Mouse (Mus musculus): ENCODE data around the gene Agxt2. TPM values are rescaled to one million over a fixed set of nuclear protein-coding genes. Genes with fewer than 3 reads are reported as not detected.

Agxt2 gene
- polyA plus RNA-seq (2016; fragmentation: Nextera tagmentation; extraction: Ambion mirVana), result not detected in 2 replicates

DNA sequence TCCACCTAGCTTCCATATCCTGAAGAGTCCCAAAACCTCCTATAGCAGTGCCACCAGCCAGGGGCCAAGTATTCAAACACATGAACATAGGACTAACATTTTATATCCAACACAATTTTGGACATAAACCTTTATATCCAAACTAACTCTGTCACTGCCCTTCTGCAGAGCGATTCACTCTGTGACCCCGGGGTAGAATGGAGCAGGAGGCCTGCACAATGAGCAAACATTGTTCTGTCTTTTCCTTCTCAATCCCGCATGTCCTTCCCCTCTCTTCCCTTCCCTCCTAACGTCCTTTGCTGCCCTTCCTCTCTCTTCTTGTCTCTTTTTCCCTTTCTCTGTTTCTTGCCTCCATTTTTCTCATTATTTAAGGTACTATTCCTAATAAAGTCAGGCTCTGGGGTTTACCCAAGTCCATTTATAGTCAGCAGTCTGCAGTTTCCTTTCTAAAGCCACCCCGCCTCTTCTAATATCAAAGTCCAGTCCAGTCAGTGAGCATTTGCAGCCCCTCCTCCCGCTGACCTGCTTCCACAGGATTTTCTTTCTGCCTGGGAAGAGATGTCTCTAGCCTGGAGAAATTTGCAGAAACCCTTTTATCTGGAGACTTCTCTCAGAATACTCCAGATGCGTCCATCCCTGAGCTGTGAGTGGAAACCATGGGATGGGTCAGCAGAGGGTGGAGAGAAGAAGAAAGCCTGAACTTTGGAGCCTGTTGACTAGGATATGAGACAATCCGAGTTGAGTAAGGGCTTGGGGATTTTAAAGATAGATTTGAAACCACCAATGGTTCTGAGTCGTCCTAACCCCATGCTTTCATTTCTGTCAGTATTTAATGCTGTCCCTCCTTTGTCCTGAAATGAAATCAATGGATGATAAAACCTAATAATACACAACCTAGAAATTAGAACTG is at the start of gene Agxt2:
TSS of gene Agxt2 (plus strand) at position 494 of the 910 bp plus-strand sequence.
- H3K36me3 ChIP-seq, result no peaks in the 10 kb centered on the region
- no peaks in the 10 kb centered on the region for H3K9me3 ChIP-seq (replicated peaks)
- no peaks in the 10 kb centered on the region for H3K4me1 ChIP-seq
- no peaks in the 10 kb centered on the region for H3K27me3 ChIP-seq (ENCODE audit: low read depth, poor library complexity, severe bottlenecking)
- no peak within 1 kb of the TSS for H3K27ac ChIP-seq
- no peak within 1 kb of the TSS for H3K4me3 ChIP-seq
- WGBS, result 88% methylated on average over 9 of the region's 9 CpGs
- no peak for DNase-seq (ENCODE audit: low spot score)

DNA sequence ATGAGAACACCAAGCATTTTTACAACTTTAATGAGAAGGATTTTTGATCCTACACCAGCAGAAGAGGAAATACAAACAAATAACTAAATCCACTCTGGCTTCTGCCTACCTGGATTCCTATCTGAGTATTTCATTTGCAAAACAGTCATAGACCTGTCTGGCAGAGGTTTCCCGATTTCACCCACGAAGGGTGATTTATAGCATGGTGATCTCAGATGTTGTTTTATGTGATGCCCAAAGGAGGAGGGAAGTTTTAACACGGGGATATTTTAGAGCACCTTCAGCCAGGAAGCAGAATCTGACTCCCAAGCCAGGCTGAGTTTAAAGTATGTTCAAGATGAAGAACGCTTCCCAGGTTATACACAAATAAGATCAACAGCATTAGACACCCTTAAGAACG is 46.5 kb upstream of the Agxt2 start:
- Histone ChIP-seq H3K4me3 (no peak overlapping the region), H3K4me1 (no peaks in the 10 kb centered on the region), H3K9me3 (replicated peaks) (no peaks in the 10 kb centered on the region), H3K27ac (no peak overlapping the region), H3K27me3 (ENCODE audit: low read depth, poor library complexity, severe bottlenecking) (no peaks in the 10 kb centered on the region), H3K36me3 (no peaks in the 10 kb centered on the region)
- DNase-seq (ENCODE audit: low spot score), result no peak
- WGBS, result 77% methylated on average over 5 of the region's 5 CpGs

DNA sequence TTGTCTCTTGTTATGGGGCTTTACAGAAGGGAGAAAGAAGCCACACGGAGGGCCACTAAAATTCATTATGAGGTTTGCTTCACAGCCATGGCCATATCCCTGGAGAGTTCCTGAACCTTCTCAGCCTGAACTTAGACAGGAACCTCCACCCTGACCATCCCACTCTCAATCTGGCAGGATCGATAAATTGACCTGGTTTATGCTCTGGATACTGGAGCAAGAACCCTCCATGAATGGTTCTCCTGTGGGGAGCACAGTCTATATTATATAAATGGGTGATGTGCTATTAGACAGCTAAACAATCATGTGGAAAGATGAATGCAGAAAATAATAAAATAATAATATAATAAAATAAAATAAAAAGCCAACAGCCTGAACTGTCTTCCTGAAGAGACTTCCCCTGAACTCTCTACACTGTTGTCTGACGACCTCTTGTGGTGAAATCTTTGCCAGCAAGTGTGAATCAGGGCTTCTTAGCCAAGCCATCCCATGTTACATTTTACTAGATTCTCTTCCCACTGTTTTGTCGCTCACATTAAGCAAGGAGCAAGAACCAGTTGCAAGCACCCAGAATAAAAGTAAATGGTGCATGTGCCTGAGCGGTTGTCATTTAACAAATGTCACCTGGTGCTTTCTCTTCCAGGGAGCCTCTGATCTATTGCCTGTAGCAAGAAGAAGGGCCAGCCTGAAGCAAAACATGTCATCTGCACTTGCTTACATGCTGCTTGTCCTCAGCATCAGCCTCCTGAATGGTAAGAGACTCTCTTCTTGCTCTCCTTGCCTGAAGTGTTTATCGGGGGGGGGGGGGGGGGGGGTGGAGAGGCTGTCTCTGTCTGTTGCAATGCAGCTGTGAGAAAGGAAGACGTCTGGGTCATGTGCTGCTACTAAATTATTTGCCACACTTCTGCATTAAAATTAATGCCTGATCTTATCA is 44.5 kb upstream of the Agxt2 start:
- DNase-seq (ENCODE audit: low spot score), result no peak
- H3K36me3 ChIP-seq, result no peaks in the 10 kb centered on the region

DNA sequence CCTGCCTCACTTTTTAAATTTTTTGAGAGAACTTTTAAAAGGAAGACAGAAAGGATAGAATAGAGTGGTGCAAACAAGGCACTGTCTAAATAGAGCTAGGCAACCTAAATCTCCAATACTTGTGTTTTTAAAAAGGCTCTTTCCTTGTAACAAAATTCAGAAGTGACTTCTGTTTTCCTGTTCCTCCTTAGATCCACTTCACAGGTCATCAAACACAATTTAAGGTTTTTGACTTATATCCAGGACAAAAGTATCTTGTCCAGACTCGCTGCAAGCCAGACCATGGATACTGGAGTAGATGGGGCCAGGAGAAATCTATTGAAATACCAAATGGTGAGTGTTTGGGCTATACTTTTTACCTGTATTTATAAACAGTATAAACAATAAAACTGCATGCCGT is 33.3 kb upstream of the Agxt2 start, which contains the start of gene Gm21973:
TSS of gene Gm21973 (plus strand) at position 301 of the 400 bp plus-strand sequence.
- no peaks in the 10 kb centered on the region for H3K36me3 ChIP-seq
- no peaks in the 10 kb centered on the region for H3K27me3 ChIP-seq (ENCODE audit: low read depth, poor library complexity, severe bottlenecking)
- no peaks in the 10 kb centered on the region for H3K4me1 ChIP-seq
- 93% methylated on average over 2 of the region's 2 CpGs for WGBS
- no peak within 1 kb of the TSS for H3K27ac ChIP-seq
- DNase-seq (ENCODE audit: low spot score), result no peak
- H3K4me3 ChIP-seq, result no peak within 1 kb of the TSS
- H3K9me3 ChIP-seq (replicated peaks), result no peaks in the 10 kb centered on the region

More for the DNA sequence above, 44.5 kb upstream of the Agxt2 start:
- Histone ChIP-seq H3K27me3 (ENCODE audit: low read depth, poor library complexity, severe bottlenecking) (no peaks in the 10 kb centered on the region), H3K4me1 (no peaks in the 10 kb centered on the region), H3K9me3 (replicated peaks) (no peaks in the 10 kb centered on the region), H3K4me3 (no peak overlapping the region), H3K27ac (no peak overlapping the region)
- WGBS, result 55% methylated on average over 7 of the region's 7 CpGs

DNA sequence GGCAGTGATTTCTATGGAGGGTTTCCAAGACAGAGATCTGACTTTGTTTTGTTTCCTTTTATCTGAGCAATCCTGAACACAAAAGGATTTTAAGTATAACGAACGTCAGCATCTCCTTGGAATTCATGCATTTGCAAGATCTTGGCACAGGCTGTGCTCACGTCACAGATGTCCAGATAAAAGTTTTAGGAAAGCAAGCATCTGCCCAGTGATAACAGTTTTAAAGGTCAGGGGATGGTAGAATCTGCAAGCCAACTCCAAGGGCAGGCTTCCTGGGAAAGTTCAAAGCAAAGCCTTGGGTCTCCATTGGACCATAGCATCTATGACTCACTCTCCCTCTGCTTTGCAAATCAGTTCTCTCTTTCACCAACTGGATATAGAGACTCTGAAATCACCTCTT is 27.7 kb upstream of the Agxt2 start:
- Histone ChIP-seq H3K27ac (no peak overlapping the region), H3K27me3 (ENCODE audit: low read depth, poor library complexity, severe bottlenecking) (no peaks in the 10 kb centered on the region), H3K4me3 (no peak overlapping the region), H3K4me1 (no peaks in the 10 kb centered on the region), H3K36me3 (no peaks in the 10 kb centered on the region), H3K9me3 (replicated peaks) (no peaks in the 10 kb centered on the region)
- DNase-seq (ENCODE audit: low spot score), result no peak
- 86% methylated on average over 3 of the region's 3 CpGs for WGBS

DNA sequence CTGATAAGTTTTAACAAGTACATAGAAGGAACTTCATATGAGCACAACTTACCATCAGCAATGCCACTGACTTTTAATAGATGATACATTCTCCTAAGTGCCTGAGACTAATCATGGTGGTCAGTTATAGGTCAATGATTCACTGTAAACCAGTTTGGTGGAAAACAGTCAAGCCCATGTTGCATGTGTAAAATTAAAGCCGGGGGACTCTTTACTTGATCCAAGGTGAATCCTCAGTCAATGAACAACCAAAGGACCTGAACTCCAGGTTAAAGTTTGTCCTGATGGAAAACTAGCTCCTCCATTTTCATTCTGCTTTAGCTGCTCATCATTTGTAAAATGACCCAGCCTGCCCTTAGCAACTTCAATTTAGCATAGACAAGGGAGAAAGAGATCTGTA is 25.8 kb upstream of the Agxt2 start:
- H3K27me3 ChIP-seq (ENCODE audit: low read depth, poor library complexity, severe bottlenecking), result no peaks in the 10 kb centered on the region
- no peaks in the 10 kb centered on the region for H3K4me1 ChIP-seq
- H3K36me3 ChIP-seq, result no peaks in the 10 kb centered on the region
- DNase-seq (ENCODE audit: low spot score), result no peak
- H3K9me3 ChIP-seq (replicated peaks), result no peaks in the 10 kb centered on the region
- H3K27ac ChIP-seq, result no peak overlapping the region
- no peak overlapping the region for H3K4me3 ChIP-seq
- WGBS, result 89% methylated on average over 1 of the region's 1 CpGs

DNA sequence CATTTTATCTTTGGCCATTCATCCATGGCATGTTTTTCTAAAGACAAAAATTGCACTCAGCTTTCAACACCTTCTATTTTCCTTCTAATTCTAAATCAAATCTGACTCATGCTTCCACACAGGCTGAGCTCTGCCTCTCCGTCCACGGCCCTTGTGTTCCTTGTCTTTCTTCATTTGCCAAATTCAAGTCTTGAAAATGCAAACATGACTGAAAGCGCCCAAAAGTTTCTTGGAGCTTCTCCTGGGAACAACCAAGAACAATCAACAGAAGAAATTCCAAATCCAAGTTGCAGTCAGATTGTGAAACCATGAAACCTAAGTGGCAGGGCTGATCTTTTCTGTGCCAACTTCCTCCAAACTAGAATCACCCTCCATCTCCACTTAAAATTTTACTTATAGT is 19.7 kb upstream of the Agxt2 start:
- H3K4me1 ChIP-seq, result no peaks in the 10 kb centered on the region
- 89% methylated on average over 3 of the region's 3 CpGs for WGBS
- H3K27ac ChIP-seq, result no peak overlapping the region
- H3K27me3 ChIP-seq (ENCODE audit: low read depth, poor library complexity, severe bottlenecking), result no peaks in the 10 kb centered on the region
- no peaks in the 10 kb centered on the region for H3K36me3 ChIP-seq
- H3K4me3 ChIP-seq, result no peak overlapping the region
- DNase-seq (ENCODE audit: low spot score), result no peak
- no peaks in the 10 kb centered on the region for H3K9me3 ChIP-seq (replicated peaks)

DNA sequence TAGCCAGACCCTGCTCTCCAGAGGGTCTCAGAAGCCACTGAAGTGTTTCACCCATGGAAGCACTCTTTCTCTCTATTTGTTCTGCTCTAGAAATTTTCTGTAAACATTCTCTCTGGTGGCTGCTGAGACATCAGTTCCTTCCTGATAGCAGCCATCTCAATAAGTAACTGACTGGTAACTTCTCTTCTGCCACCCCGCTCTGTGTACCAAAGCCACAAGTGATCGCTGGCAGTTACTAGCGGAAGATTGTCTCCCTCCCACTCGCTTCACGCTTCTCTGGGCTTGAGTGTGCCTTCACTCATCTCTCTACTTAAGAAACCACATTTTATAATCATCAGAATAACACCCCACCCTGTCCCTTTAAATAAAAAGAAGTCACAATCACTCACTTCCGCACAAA is 11.3 kb upstream of the Agxt2 start:
- Histone ChIP-seq H3K36me3 (no peaks in the 10 kb centered on the region), H3K4me1 (no peaks in the 10 kb centered on the region), H3K27me3 (ENCODE audit: low read depth, poor library complexity, severe bottlenecking) (no peaks in the 10 kb centered on the region), H3K9me3 (replicated peaks) (no peaks in the 10 kb centered on the region), H3K27ac (no peak overlapping the region), H3K4me3 (no peak overlapping the region)
- no peak for DNase-seq (ENCODE audit: low spot score)
- WGBS, result 93% methylated on average over 6 of the region's 6 CpGs

DNA sequence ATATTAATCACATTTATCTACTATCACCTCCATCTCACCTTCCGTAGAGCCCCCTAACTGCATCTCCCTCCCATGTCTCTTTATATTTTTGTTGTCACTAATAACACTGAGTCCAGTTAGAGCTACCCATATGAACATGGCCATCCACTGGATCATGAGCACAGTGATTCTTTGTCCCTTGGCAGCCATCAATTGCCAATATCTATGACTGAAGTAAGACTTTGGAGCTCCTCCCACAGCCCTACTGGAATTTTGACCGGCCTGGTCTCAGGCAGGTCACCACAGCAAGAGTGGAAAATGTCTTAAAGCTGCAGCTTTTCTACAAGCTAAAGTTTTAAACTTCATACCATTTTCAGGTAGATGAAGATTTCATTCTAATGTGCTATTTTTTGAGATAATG is 8.0 kb downstream of the Agxt2 start:
- no peak overlapping the region for H3K4me3 ChIP-seq
- no peak for DNase-seq (ENCODE audit: low spot score)
- 93% methylated on average over 2 of the region's 2 CpGs for WGBS
- H3K4me1 ChIP-seq, result no peaks in the 10 kb centered on the region
- no peaks in the 10 kb centered on the region for H3K27me3 ChIP-seq (ENCODE audit: low read depth, poor library complexity, severe bottlenecking)
- no peaks in the 10 kb centered on the region for H3K9me3 ChIP-seq (replicated peaks)
- no peak overlapping the region for H3K27ac ChIP-seq
- no peaks in the 10 kb centered on the region for H3K36me3 ChIP-seq

DNA sequence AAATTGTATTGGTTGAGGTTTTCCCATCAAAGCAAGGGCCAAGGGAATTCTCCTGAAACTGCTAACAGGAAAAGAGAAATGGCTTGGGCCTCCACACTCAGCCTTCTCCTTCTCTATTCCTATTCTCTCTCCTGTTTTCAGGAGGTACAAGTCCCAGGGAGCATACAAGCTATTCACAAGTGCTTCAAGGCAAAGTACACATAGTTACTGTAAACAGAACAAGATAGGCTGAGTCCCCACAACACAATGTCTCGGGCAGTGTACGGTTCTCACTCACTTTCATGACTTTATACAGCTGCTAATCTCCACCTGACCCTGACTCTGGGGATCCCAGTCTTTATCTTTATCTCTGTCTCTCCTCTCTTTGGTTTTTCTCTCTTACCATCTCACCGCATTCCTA is 17.1 kb downstream of the Agxt2 start:
- Histone ChIP-seq H3K4me1 (no peaks in the 10 kb centered on the region), H3K27me3 (ENCODE audit: low read depth, poor library complexity, severe bottlenecking) (no peaks in the 10 kb centered on the region), H3K4me3 (no peak overlapping the region), H3K36me3 (no peaks in the 10 kb centered on the region), H3K27ac (no peak overlapping the region), H3K9me3 (replicated peaks) (no peaks in the 10 kb centered on the region)
- no peak for DNase-seq (ENCODE audit: low spot score)
- 86% methylated on average over 3 of the region's 3 CpGs for WGBS

DNA sequence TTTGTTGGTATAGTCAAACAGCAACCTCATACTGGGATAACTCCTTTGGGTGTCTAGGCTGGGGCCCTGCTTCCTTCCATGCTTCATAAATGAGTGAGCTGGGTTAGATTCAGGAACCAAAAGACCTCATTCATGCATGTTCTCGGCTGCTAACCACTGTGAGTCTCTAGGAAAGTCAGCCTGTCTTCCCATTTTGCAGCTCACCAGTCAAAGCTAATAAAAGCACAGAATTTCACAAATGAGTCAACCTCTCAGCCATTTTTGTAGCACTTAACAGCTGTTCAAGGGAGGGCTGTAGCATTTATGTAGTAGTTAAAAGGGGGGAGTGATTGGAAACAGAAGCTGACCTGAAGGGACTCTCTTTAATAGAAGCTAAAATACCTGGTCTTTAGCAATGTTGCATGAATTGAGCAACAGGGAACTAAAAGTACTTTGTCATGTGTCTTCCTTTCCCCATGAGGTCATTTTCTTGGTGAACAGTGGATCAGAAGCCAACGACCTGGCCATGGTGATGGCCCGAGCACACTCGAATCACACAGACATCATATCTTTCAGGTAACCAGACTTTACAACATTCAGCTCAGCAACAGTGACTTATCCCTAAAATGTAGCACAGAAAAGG is 20.1 kb downstream of the Agxt2 start:
- H3K36me3 ChIP-seq, result no peaks in the 10 kb centered on the region
- H3K27ac ChIP-seq, result no peak overlapping the region
- H3K4me1 ChIP-seq, result no peaks in the 10 kb centered on the region
- H3K27me3 ChIP-seq (ENCODE audit: low read depth, poor library complexity, severe bottlenecking), result no peaks in the 10 kb centered on the region
- DNase-seq (ENCODE audit: low spot score), result no peak
- no peaks in the 10 kb centered on the region for H3K9me3 ChIP-seq (replicated peaks)
- WGBS, result 90% methylated on average over 4 of the region's 4 CpGs
- no peak overlapping the region for H3K4me3 ChIP-seq

DNA sequence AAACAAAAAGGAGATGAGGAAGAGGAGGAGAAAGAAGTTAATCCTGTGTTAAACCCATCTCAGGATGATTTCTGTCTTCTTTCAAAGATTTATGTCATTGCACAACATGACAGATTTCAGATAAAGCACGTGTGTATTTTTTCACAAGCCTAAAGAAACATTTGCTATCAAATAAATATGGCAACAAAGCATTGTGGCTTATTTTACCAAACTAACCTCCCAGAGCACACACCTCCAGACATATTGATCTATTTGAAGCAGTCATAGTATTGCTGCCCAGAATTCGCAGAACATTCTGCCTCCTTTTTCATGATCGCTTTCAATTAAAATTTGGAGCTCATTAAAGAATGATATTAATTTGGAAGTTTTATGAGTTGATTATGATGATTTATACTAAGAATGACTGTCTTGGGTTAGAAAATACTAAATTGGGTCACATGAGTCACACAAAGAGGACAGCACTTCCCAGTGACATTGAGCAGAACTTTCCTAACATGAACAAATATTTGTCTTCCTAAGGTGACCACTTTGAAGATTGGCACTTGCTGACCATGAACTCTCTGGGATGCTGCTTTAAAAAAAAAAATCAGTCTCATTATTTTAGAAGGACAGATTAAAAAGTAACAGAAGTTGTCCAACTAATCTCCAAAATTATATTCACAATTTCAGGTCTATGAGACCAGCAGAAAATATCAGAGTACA is 21.6 kb downstream of the Agxt2 start:
- no peak overlapping the region for H3K27ac ChIP-seq
- DNase-seq (ENCODE audit: low spot score), result no peak
- WGBS, result 95% methylated on average over 3 of the region's 3 CpGs
- no peaks in the 10 kb centered on the region for H3K9me3 ChIP-seq (replicated peaks)
- H3K36me3 ChIP-seq, result no peaks in the 10 kb centered on the region
- no peaks in the 10 kb centered on the region for H3K27me3 ChIP-seq (ENCODE audit: low read depth, poor library complexity, severe bottlenecking)
- no peak overlapping the region for H3K4me3 ChIP-seq
- no peaks in the 10 kb centered on the region for H3K4me1 ChIP-seq
